Mouse (Mus musculus) adrenal gland, postnatal 10 days (tissue): ENCODE data around the gene Hoxb4. TPM values are rescaled to one million over a fixed set of nuclear protein-coding genes. Genes with fewer than 3 reads are reported as not detected.

ENCODE experiments used
- DNase-seq: peaks from one replicate; pipeline ENCODE4 v3.0.0; 2021; ENCODE audit warnings: mixed read lengths
- total RNA-seq, 2 experiments: library from RNA; stranded (reverse); gene quantifications; 2 replicates each; pipeline ENCODE4 v1.2.3; 2021

Hoxb4 gene
- total RNA-seq, 2 experiments from 2014 or later, result 8.4 to 15.9 TPM

- DNase-seq, result peak; percentile 87
These were observed 19.0 kb upstream of the Hoxb4 start for GRCm38 (mm10) chr11:96298895-96299667.

- no peak for DNase-seq
These were observed 18.3 kb upstream of the Hoxb4 start for GRCm38 (mm10) chr11:96299781-96300180.

GRCm38 (mm10) chr11:96300354-96301063, 17.6 kb upstream of the Hoxb4 start:
- no peak for DNase-seq

GRCm38 (mm10) chr11:96301064-96301431, 17.0 kb upstream of the Hoxb4 start:
- DNase-seq, result no peak

- DNase-seq, result peak; percentile 91
These were observed 16.2 kb upstream of the Hoxb4 start for GRCm38 (mm10) chr11:96301837-96302236.

GRCm38 (mm10) chr11:96302381-96303150, 15.5 kb upstream of the Hoxb4 start:
- no peak for DNase-seq

GRCm38 (mm10) chr11:96303151-96304099, 14.6 kb upstream of the Hoxb4 start, which contains the start of gene Hoxb5:
Gene Hoxb5, plus strand, starts transcription at chr11:96303336.
- peak; percentile 94 for DNase-seq

- DNase-seq, result no peak
These were observed 13.5 kb upstream of the Hoxb4 start for GRCm38 (mm10) chr11:96304381-96305195.

GRCm38 (mm10) chr11:96305505-96306182, 12.4 kb upstream of the Hoxb4 start:
- DNase-seq, result no peak

GRCm38 (mm10) chr11:96306183-96306907, 11.7 kb upstream of the Hoxb4 start:
- DNase-seq, result no peak

- no peak for DNase-seq
These were observed 11.2 kb upstream of the Hoxb4 start for GRCm38 (mm10) chr11:96306908-96307269.

GRCm38 (mm10) chr11:96308763-96309162, 9.3 kb upstream of the Hoxb4 start:
- no peak for DNase-seq

- DNase-seq, result no peak
These were observed 8.8 kb upstream of the Hoxb4 start for GRCm38 (mm10) chr11:96309288-96309687.

- no peak for DNase-seq
These were observed 7.7 kb upstream of the Hoxb4 start for GRCm38 (mm10) chr11:96310183-96310938.

GRCm38 (mm10) chr11:96311097-96311496, 7.0 kb upstream of the Hoxb4 start:
- no peak for DNase-seq

GRCm38 (mm10) chr11:96311520-96312417, 6.3 kb upstream of the Hoxb4 start:
- peak; percentile 81 for DNase-seq

- DNase-seq, result no peak
These were observed 4.9 kb upstream of the Hoxb4 start for GRCm38 (mm10) chr11:96313134-96313533.
